Mouse (Mus musculus): ENCODE data around the gene Ptprs.

The Ptprs gene

GRCm38 (mm10) chr17:56380286-56380685 lies 96.0 kb downstream of the Ptprs start:
- DNase-seq (ENCODE audit: low read depth, low spot score), result no peak

DNA sequence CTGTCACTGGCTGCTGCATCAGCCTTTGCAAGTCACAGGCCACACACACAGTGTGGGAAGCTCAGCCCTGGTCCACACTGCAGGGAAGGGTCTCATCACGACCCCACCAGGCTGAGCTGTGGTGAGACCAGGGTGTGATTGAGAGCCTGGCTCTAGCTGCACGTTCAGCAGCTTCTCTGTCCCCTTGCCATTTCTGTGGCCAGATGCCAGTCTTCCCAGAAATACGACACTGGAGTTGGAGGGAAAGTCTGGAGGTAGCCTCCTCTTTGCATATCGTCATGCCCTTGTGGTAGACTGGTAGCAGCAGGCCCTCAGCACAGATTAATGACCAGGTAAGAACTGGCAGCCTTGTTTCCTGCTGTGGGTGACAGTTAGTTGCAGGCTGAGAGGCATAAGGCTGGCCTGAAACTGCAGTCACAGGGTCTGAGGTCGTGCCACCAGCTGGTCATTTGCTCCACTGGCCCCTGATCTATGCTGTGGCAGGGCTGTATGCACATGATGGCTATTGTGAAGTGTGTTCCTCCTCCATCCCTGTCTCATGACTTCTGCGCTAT lies 96.9 kb downstream of the Ptprs start:
- no peak for DNase-seq (ENCODE audit: low read depth, low spot score)

DNA sequence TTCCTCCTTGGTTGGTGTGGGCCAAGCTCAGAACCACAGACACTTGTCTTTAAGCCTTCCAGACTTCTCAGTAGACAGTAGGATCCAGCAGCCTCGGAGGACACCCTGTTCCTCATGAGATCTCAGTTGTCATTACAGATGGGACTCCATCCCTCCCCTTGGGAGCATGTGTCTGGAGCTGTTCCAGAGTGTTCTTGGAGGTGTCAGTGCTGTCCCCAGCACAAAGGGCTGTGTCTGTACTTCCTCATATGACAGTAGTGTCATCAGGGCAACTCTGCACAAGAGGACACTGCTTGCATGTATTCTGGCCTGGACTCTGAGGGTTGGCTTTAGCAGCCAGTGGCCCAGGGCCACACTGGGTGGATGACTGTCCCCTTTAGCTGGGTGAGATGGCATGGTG lies 101.4 kb downstream of the Ptprs start:
- DNase-seq (ENCODE audit: low read depth, low spot score), result no peak

DNA sequence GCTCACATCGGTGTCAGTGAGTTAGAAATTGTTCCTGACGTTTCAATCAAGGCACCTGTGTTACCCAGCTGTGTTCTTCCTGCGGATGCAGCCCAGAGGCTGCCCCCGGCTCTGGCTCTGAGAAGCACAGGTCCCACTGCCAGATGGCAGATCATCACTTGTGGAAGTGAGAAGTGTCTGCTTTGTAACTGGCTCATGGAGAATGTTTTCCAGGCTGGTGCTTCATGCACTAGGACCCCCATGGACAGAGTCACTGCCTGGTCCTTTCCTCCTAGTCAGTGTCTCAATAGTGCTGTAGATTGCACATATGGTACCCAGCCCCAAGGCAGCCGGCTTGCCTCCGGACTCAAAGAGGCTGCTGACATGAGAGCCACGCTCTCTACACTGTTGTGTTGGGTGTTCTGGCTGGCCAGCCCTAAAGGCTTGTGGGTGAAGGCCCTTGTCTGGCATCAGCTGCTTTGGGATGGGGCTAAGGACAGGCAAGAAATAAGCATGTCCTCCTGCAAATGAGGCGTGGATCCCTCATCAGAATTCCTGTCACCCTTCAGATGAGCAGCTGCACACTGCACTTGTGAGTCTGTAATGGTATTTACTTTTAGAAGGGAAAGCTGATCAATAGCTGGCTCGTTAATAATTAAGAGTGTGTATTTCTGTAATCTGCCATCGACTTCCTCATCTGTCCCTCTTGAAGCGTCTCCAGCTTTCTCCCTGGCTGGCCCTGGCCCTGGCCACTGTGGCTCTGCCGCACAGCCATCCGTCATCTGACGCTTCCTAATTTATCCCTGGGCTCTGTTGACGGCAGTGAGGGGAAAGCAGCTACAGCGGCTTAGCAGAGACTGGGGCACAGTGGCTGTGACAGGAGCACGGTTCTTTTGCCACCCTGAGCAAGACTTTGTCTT lies 102.9 kb downstream of the Ptprs start:
- DNase-seq (ENCODE audit: low read depth, low spot score), result no peak

DNA sequence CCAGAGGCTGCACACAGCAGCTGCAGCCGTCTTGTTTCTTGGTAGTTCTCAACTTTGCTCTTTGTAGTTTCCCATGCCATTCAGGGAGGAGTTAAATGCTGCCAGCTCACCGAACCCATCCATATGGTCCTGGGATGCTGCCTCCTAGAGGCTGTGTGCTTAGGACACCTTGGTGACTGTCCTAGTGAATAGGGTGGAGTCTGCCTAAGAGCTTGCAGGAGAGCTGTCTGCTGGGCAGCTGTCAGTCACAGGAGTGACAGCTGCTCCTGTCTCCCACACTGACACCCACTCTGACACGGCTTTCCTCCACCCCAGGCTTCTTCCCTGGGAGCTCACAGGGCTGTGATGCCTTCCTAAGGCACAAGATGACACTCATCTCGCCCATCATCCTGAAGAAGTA lies 104.2 kb downstream of the Ptprs start:
- no peak for DNase-seq (ENCODE audit: low read depth, low spot score)

DNA sequence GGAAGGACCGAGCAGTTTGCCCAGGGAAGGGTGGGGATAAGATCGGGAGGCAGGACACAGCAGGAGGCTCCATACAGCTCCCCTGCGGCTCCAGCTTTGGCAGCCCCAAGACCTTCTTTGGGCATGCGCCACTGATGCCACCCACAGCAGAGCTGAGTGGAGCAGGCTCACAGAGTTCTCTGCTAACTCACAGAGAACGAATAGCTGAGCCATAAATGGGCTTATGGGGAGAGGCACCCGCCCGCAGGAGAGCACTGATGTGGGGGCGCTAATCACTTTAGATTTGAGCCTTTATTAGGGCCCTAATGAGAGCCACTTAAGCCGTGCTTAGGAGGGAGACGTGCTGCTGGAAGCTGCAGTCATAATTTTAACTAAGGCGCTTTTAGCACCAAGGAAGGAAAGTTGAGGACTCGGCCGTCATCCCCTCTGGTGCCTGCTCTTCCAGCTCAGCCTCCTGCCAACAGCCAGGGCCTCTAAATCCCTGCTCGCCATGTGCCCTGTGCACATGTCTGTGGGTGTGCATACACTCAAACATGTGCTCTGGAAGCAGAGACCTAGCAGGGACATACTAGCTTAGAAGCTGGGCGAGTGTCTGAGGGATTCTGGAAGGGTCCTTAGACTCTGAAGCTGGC lies 105.1 kb downstream of the Ptprs start:
- no peak for DNase-seq (ENCODE audit: low read depth, low spot score)

- no peak for DNase-seq (ENCODE audit: low read depth, low spot score)
Measured at GRCm38 (mm10) chr17:56370090-56370489, 106.2 kb downstream of the Ptprs start.

DNA sequence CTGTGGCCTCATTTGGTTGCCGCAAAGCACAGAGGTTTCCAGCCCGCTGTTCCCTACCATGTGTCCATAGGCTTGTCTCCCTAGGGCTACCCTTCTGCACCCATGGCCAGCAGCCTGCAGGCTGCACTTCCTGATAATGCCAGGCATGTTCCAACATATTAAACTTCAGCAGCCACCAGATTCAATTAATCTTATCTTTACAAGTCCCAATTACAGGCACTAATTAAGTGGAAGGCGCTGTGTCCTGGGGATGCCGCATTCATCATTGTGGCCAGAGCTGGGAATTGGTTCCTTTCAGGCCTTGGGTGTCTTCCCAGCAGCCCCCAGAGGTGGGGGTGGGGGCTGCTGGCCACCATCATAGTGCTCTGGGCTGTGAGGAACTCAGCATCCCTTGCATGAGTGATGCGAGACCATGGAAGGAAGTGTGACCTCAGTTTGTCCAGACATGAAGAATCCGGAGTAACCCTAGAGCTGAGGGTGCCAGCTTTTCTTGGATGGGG lies 107.9 kb downstream of the Ptprs start:
- DNase-seq (ENCODE audit: low read depth, low spot score), result no peak

DNA sequence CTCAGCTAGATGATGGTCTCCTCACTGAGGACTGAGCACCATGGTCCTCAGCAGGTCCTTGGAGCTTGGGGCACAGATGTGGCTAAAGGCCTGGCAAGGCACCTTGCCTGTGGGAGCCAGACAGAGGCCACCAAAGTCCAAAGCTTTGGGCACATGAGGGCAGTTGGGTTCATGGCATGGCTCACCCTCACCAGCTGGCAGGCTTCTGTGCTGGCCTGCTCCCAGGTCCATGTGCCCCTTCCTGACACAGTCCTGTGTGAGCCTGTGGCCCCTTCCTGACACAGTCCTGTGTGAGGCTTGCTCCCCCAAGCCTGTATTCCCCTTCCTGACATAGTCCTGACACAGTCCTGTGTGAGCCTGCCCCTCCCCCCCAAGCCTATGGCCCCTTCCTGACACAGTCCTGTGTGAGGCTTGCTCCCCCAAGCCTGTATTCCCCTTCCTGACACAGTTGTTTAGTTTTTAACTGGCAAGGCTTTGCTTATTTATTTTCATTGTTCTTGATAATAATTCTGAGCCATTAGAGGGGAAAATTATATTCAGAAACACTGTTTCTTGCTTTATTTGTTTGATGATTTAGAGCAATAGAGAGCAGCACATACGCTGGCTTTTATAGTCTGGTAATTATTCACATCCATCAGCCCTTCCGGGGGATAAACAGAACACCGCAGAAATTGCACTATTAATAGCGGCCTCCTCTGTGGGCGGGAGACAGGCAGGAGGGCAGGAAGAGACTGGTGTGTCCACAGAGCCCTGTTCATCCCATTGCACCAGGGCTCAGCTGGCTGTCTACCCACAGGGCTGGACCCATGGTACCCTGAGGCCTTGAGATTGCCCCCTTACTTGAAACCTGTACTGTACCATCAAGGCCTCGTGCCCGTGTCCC lies 110.3 kb downstream of the Ptprs start:
- no peak for DNase-seq (ENCODE audit: low read depth, low spot score)
